Mouse (Mus musculus) hindbrain, embryonic 13.5 days (tissue): ENCODE results near the gene Zfp526. TPM values are rescaled to one million over a fixed set of nuclear protein-coding genes. Genes with fewer than 3 reads are reported as not detected.

Experiments
- ATAC-seq: fragments of 200-750 bp; cut with Nextera tagmentation; 2 replicates; pipeline ENCODE4 v1.8.0; 2017; ENCODE audit warnings: moderate TSS enrichment; ENCODE audit not compliant: low FRiP score
- H3K27ac ChIP-seq: fragments of 300-500 bp; sonication (generic); 2 replicates; pipeline ENCODE4 v1.5.1; 2015; ENCODE audit warnings: inconsistent platforms, mild to moderate bottlenecking, moderate library complexity
- H3K27me3 ChIP-seq: fragments of 300-500 bp; sonication (generic); 2 replicates; pipeline ENCODE4 v1.6.1; 2015; ENCODE audit warnings: mild to moderate bottlenecking, inconsistent platforms
- H3K36me3 ChIP-seq: fragments of 300-500 bp; sonication (generic); 2 replicates; pipeline ENCODE4 v1.6.1; 2015; ENCODE audit warnings: mild to moderate bottlenecking, inconsistent platforms
- H3K4me1 ChIP-seq: fragments of 300-500 bp; sonication (generic); replicated peaks from 2 replicates; pipeline ENCODE4 v1.6.1; 2015; ENCODE audit warnings: inconsistent platforms
- H3K4me2 ChIP-seq: fragments of 300-500 bp; sonication (generic); 2 replicates; pipeline ENCODE4 v1.6.1; 2015; ENCODE audit warnings: inconsistent platforms, mild to moderate bottlenecking, moderate library complexity
- H3K4me3 ChIP-seq: fragments of 300-500 bp; sonication (generic); 2 replicates; pipeline ENCODE4 v1.5.1; 2015; ENCODE audit warnings: mild to moderate bottlenecking, inconsistent platforms
- H3K9ac ChIP-seq: fragments of 300-500 bp; sonication (generic); 2 replicates; pipeline ENCODE4 v1.6.1; 2015; ENCODE audit warnings: mild to moderate bottlenecking, inconsistent platforms
- H3K9me3 ChIP-seq: fragments of 300-500 bp; sonication (generic); 2 replicates; pipeline ENCODE4 v1.6.1; 2016; ENCODE audit warnings: inconsistent platforms
- whole genome bisulfite sequencing: fragments of 180-500 bp; shearing (Covaris S2); methylation state at CpG from one replicate; pipeline ENCODE4 v1.1.7; 2015; 5-methylcytosine and 5-hydroxymethylcytosine counted together
- polyA plus RNA-seq: library from polyadenylated mRNA; unstranded; fragments of >200 nt; fragmentation: Nextera tagmentation; extraction: Ambion mirVana; gene quantifications from 2 replicates; pipeline ENCODE4 v1.2.1, GENCODE M21; 2015

The Zfp526 gene
- polyA plus RNA-seq, 1 experiment from 2014 or later: 1.9 TPM

DNA sequence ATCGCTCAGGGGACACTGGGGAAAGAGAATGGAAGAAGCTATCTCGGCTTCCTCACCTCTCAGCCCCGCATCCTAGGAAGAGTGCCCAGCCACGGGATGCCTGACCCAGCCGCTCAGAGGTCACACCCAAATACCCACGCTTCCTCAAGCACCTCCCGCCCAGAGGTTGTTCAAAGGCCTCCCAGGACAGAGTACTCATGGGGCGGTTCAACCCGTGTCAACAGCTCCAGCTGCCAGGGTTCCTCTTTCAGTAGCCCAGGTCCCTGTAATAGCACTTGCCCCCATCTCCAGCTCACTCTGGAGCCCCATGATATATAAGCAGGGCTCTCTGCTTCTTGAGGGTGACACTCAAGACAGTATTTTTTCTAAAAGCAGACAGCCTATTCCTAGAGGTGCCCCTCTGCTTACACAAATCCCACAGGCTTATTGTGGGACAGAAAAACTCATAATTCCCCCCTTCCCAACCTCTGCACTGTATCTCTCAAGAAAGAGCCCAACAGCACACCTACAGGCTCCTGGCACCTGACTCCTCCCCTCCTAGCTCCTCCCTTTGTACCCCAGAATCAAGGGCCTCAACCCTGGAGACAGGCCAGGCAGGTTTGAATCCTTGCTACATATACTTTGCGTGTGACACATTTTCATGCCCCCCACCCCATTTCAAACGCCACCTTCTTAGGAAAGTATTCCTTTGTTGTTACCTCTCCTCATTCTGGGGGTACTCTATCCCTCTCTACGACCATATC is 3.4 kb upstream of the Zfp526 start:
- WGBS: 75% methylated on average over 12 of the region's 12 CpGs
- Histone ChIP-seq H3K9ac (peak overlapping the region; percentile 79), H3K4me1 (peaks cover 43% of the 10 kb centered on the region), H3K27ac (no peak overlapping the region), H3K9me3 (no peaks in the 10 kb centered on the region), H3K36me3 (peaks cover 30% of the 10 kb centered on the region), H3K4me3 (peak overlapping the region; percentile 73), H3K4me2 (peak overlapping the region; percentile 97), H3K27me3 (no peaks in the 10 kb centered on the region)
- no peak for ATAC-seq

GRCm38 (mm10) chr7:25218705-25219415 is 2.4 kb upstream of the Zfp526 start:
- peak overlapping the region; percentile 73 for H3K4me3 ChIP-seq
- H3K27me3 ChIP-seq: no peaks in the 10 kb centered on the region
- ATAC-seq: peak; percentile 15
- peak overlapping the region; percentile 80 for H3K27ac ChIP-seq
- H3K4me1 ChIP-seq: peaks cover 43% of the 10 kb centered on the region
- H3K4me2 ChIP-seq: peak overlapping the region; percentile 97
- H3K9me3 ChIP-seq: no peaks in the 10 kb centered on the region
- peak overlapping the region; percentile 79 for H3K9ac ChIP-seq
- under 1% methylated on average over 53 of the region's 53 CpGs for WGBS
- peaks cover 28% of the 10 kb centered on the region for H3K36me3 ChIP-seq

DNA sequence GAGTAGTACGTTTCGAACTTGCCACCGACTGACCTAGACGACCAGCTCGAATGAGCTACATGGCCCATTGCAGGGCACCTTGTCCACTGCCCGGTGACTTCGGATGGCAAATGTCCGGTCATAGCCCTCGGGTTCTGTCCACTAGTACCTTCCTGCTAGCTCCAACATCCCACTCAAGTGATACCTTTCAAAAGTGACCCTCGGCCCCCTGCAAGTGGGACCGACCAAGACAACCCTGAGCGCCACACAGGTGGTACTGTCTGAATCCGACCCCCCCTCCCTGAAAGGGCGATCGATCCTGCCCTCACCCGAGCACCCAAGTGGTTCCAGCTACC is 1.8 kb upstream of the Zfp526 start:
- Histone ChIP-seq H3K4me2 (peak overlapping the region; percentile 97), H3K4me3 (peak overlapping the region; percentile 73), H3K4me1 (peaks cover 43% of the 10 kb centered on the region), H3K9me3 (no peaks in the 10 kb centered on the region), H3K27me3 (no peaks in the 10 kb centered on the region), H3K9ac (peak overlapping the region; percentile 79), H3K27ac (peak overlapping the region; percentile 80; the same call in 1 of the 2 replicates), H3K36me3 (peaks cover 28% of the 10 kb centered on the region)
- peak; percentile 36; the same call in 1 of the 2 replicates for ATAC-seq
- WGBS: under 1% methylated on average over 16 of the region's 16 CpGs

- peak; percentile 69 for ATAC-seq
- Histone ChIP-seq H3K4me2 (peak overlapping the region; percentile 97), H3K4me3 (peak overlapping the region; percentile 73), H3K9me3 (no peaks in the 10 kb centered on the region), H3K4me1 (peaks cover 43% of the 10 kb centered on the region), H3K9ac (peak overlapping the region; percentile 79), H3K27ac (peak overlapping the region; percentile 80), H3K27me3 (no peaks in the 10 kb centered on the region), H3K36me3 (peaks cover 30% of the 10 kb centered on the region)
- WGBS: 3% methylated on average over 31 of the region's 31 CpGs
These were observed 1.3 kb upstream of the Zfp526 start for GRCm38 (mm10) chr7:25219756-25220456.

GRCm38 (mm10) chr7:25220457-25221101 is 646 bp upstream of the Zfp526 start, which contains the start of gene Dedd2:
Gene Dedd2 (minus strand): TSS chr7:25220615.
- Histone ChIP-seq H3K4me1 (peaks cover 43% of the 10 kb centered on the region), H3K27me3 (no peaks in the 10 kb centered on the region), H3K9ac (peak within 1 kb of the TSS; percentile 79), H3K4me3 (peak within 1 kb of the TSS; percentile 73), H3K36me3 (peaks cover 30% of the 10 kb centered on the region), H3K9me3 (no peaks in the 10 kb centered on the region), H3K27ac (peak within 1 kb of the TSS; percentile 88), H3K4me2 (peak within 1 kb of the TSS; percentile 97)
- 10% methylated on average over 20 of the region's 20 CpGs for WGBS
- no peak for ATAC-seq

GRCm38 (mm10) chr7:25222275-25222967 is 1.2 kb downstream of the Zfp526 start:
- Histone ChIP-seq H3K4me3 (peak overlapping the region; percentile 73), H3K27ac (no peak overlapping the region), H3K27me3 (no peaks in the 10 kb centered on the region), H3K4me1 (peaks cover 41% of the 10 kb centered on the region), H3K36me3 (peaks cover 42% of the 10 kb centered on the region), H3K9ac (peak overlapping the region; percentile 77), H3K4me2 (peak overlapping the region; percentile 97), H3K9me3 (no peaks in the 10 kb centered on the region)
- ATAC-seq: no peak
- 89% methylated on average over 10 of the region's 10 CpGs for WGBS

DNA sequence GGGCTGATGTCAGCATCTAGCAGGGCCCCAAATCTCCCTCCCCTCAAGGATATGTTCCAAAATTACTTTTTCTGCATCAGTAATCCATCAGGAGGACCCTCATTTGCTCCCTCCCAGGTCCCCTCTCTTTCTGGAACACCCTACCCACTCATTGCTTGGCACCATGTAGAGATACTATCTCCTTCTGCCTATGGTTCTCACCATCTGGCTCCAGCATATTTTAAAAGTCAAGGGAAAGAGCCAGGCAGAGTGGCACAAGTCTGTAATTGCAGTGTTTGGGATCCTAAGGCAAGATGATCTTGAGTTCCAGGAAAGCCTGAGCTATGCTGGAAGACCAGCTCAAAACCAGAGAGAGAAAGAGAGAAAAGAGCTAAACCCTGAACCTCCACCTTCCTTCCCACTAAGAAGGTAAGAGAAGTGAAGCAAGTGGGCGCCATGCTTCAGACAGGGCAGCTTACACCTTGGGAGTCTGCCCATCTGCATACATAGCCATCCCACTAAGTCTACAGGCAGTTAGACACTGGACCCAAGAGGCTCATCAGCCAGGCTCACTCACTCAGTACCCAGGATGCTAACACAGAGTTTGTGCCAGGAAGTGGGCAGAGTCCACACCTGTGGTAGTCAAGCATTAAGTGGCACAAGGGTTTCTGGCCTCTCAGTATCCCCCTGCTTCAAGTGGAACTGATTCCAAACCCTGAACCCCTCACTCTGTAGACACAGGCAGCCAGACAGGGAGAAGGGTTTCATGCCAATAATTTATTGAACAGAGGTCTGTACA is 6.5 kb downstream of the Zfp526 start:
- peaks cover 91% of the 10 kb centered on the region for H3K36me3 ChIP-seq
- WGBS: 96% methylated on average over 1 of the region's 1 CpGs

DNA sequence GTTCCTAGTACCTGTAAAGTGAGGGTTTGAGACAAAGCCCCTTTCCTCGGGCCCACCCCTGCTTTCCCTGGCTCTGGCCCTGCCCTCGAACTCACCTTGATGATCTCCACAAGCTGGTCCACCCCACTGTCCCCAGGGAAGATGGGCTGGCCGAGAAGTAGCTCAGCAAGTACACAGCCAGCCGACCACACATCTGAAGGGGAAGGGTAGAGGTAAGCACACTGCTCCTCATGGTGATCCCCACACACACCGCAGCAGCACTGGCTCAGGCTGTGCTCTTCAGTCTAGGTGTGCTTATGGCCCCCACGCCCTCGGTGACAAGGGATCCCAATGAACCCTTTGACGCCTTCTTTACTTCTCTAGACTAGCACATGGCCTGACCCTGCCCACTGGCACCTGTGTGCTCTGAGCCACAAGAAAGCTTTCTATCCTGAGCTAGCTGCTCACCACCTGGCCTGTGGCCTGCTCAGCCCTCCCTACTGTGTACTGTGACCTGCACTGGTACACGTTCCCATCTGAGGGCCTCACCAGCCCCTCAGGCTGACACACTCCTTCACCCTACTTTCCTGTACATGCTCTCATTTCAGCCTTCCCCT is 9.6 kb downstream of the Zfp526 start:
- H3K4me3 ChIP-seq: no peak overlapping the region
- no peak overlapping the region for H3K27ac ChIP-seq
- peaks cover 97% of the 10 kb centered on the region for H3K36me3 ChIP-seq
- H3K27me3 ChIP-seq: no peaks in the 10 kb centered on the region
- H3K9me3 ChIP-seq: no peaks in the 10 kb centered on the region
- peaks cover 15% of the 10 kb centered on the region for H3K4me1 ChIP-seq
- H3K4me2 ChIP-seq: no peak overlapping the region
- no peak for ATAC-seq
- 90% methylated on average over 9 of the region's 9 CpGs for WGBS
- H3K9ac ChIP-seq: peak overlapping the region; percentile 46; the same call in 1 of the 2 replicates

More for the DNA sequence above, 6.5 kb downstream of the Zfp526 start:
- H3K4me2 ChIP-seq: no peak overlapping the region
- H3K4me3 ChIP-seq: no peak overlapping the region
- H3K4me1 ChIP-seq: peaks cover under 1% of the 10 kb centered on the region
- no peak for ATAC-seq
- H3K9ac ChIP-seq: 0 out of 2 replicates have a peak overlapping the region, but pooled peaks have one; percentile 2
- H3K27ac ChIP-seq: no peak overlapping the region
- H3K9me3 ChIP-seq: no peaks in the 10 kb centered on the region
- H3K27me3 ChIP-seq: no peaks in the 10 kb centered on the region

DNA sequence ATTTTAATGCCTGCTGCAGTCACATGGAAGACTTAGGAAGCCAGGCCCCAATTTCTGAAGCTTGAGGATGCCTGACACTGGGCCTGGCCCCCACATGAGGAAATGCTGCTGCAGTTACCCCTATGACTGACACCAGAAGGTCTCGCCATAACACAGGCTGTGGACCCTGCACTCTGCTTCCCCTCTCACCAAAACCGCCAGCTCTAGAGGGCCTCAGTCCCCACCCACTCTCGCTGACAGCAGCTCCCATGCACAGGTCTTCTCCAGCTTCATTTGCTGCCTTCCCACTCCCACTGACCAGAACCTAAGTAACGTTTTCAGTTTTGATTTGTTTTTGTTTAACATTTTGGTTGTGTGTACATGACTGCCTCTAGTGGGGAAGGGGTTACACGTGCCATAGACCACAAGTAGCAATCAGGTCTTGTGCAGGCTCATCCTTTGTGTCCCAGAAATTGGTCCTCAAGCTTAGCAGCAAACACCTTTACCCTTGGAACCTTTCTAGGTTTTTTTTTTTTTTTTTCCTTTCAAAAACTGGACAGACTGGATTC is 10.9 kb downstream of the Zfp526 start:
- Histone ChIP-seq H3K4me1 (peaks cover 27% of the 10 kb centered on the region), H3K4me2 (no peak overlapping the region), H3K36me3 (peaks cover 83% of the 10 kb centered on the region), H3K27ac (no peak overlapping the region), H3K4me3 (no peak overlapping the region), H3K9me3 (no peaks in the 10 kb centered on the region), H3K27me3 (no peaks in the 10 kb centered on the region), H3K9ac (no peak overlapping the region)
- 72% methylated on average over 5 of the region's 5 CpGs for WGBS
- no peak for ATAC-seq

GRCm38 (mm10) chr7:25233061-25233460 is 11.8 kb downstream of the Zfp526 start:
- H3K9ac ChIP-seq: no peak overlapping the region
- 86% methylated on average over 2 of the region's 2 CpGs for WGBS
- H3K4me3 ChIP-seq: no peak overlapping the region
- peaks cover 27% of the 10 kb centered on the region for H3K4me1 ChIP-seq
- no peak overlapping the region for H3K4me2 ChIP-seq
- H3K27ac ChIP-seq: no peak overlapping the region
- peaks cover 74% of the 10 kb centered on the region for H3K36me3 ChIP-seq
- no peak for ATAC-seq
- H3K9me3 ChIP-seq: no peaks in the 10 kb centered on the region
- no peaks in the 10 kb centered on the region for H3K27me3 ChIP-seq
